Mouse (Mus musculus) embryonic facial prominence, embryonic 11.5 days (tissue): ENCODE measurements around the gene Fam205c. TPM values are rescaled to one million over a fixed set of nuclear protein-coding genes. Genes with fewer than 3 reads are reported as not detected.

Experiments
- ATAC-seq: fragments of 200-750 bp; cut with Nextera tagmentation; replicated peaks from 2 replicates; pipeline ENCODE4 v1.8.0; 2017; ENCODE audit warnings: low read depth; ENCODE audit not compliant: insufficient number of reproducible peaks, low FRiP score, low TSS enrichment
- DNase-seq: peaks from one replicate; pipeline ENCODE4 v3.0.0-alpha.2; 2015; ENCODE audit warnings: low spot score
- H3K27ac ChIP-seq: fragments of 300-500 bp; sonication (generic); replicated peaks from 2 replicates; pipeline ENCODE4 v1.5.1; 2014; ENCODE audit warnings: mild to moderate bottlenecking, low read depth, low read length, control low read depth
- H3K27me3 ChIP-seq: fragments of 300-500 bp; sonication (generic); 2 replicates; pipeline ENCODE4 v1.6.1; 2014; ENCODE audit warnings: mild to moderate bottlenecking, low read length, moderate library complexity, mixed read lengths; ENCODE audit not compliant: control insufficient read depth, insufficient read depth
- H3K36me3 ChIP-seq: fragments of 300-500 bp; sonication (generic); replicated peaks from 2 replicates; pipeline ENCODE4 v1.6.1; 2014; ENCODE audit warnings: low read depth, mild to moderate bottlenecking, low read length, moderate library complexity, mixed read lengths; ENCODE audit not compliant: control insufficient read depth, insufficient read depth
- H3K4me1 ChIP-seq: fragments of 300-500 bp; sonication (generic); 2 replicates; pipeline ENCODE4 v1.6.1; 2014; ENCODE audit warnings: low read length, mixed read lengths; ENCODE audit not compliant: control insufficient read depth, insufficient read depth
- H3K4me2 ChIP-seq: fragments of 300-500 bp; sonication (generic); 2 replicates; pipeline ENCODE4 v1.6.1; 2014; ENCODE audit warnings: low read depth, mild to moderate bottlenecking, control low read depth, low read length, moderate library complexity
- H3K4me3 ChIP-seq: fragments of 300-500 bp; sonication (generic); 2 replicates; pipeline ENCODE4 v1.5.1; 2014; ENCODE audit warnings: low read depth, low read length, control low read depth
- H3K9ac ChIP-seq: fragments of 300-500 bp; sonication (generic); replicated peaks from 2 replicates; pipeline ENCODE4 v1.6.1; 2014; ENCODE audit warnings: mild to moderate bottlenecking, control low read depth, low read length
- H3K9me3 ChIP-seq: fragments of 300-500 bp; sonication (generic); replicated peaks from 2 replicates; pipeline ENCODE4 v1.6.1; 2016; ENCODE audit warnings: mild to moderate bottlenecking, low read length, inconsistent platforms, mixed read lengths; ENCODE audit not compliant: control insufficient read depth
- WGBS: fragments of 180-500 bp; shearing (Covaris S2); extraction: QIAGEN DNeasy Blood & Tissue Kit; methylation state at CpG from one replicate; pipeline ENCODE4 v1.1.7; 2014; 5-methylcytosine and 5-hydroxymethylcytosine counted together
- polyA plus RNA-seq: library from polyadenylated mRNA; unstranded; fragments of >200 nt; fragmentation: Nextera tagmentation; extraction: Ambion mirVana; gene quantifications from 2 replicates; pipeline ENCODE4 v1.2.1, GENCODE M21; 2014

Gene Fam205c
- polyA plus RNA-seq, 1 experiment from 2014 or later: not detected

GRCm38 (mm10) chr4:42898914-42899313 is 24.9 kb upstream of the Fam205c start:
- WGBS: 35% methylated on average over 3 of the region's 3 CpGs
- Histone ChIP-seq H3K36me3 (no peaks in the 10 kb centered on the region), H3K4me3 (no peak overlapping the region), H3K4me2 (no peak overlapping the region), H3K27me3 (no peaks in the 10 kb centered on the region), H3K9ac (no peak overlapping the region), H3K4me1 (no peaks in the 10 kb centered on the region), H3K27ac (no peak overlapping the region), H3K9me3 (no peaks in the 10 kb centered on the region)
- DNase-seq (no peak), ATAC-seq (no peak)

DNA sequence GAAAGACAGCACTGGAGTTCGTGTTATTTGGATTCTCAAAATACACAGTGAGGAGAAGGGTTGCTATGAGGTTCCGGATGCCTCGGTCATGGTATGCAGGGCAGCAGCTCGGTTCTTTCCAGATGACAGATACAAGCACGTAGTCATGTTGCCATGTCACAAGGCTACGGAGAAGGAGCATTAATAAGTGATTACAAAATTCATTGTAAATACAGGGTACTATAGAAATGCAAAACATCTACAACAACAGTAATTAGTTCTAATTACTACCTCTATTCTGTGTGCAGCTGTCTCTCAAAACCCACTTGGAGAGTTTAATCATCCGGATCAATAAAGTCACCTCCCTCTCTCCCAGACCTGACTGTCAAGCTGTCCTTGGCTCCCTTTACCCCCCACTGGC is 21.1 kb upstream of the Fam205c start:
- H3K27me3 ChIP-seq: no peaks in the 10 kb centered on the region
- no peak overlapping the region for H3K27ac ChIP-seq
- DNase-seq (no peak), ATAC-seq (no peak)
- 67% methylated on average over 7 of the region's 7 CpGs for WGBS
- no peak overlapping the region for H3K4me2 ChIP-seq
- no peak overlapping the region for H3K4me3 ChIP-seq
- no peaks in the 10 kb centered on the region for H3K9me3 ChIP-seq
- no peaks in the 10 kb centered on the region for H3K4me1 ChIP-seq
- no peak overlapping the region for H3K9ac ChIP-seq
- H3K36me3 ChIP-seq: no peaks in the 10 kb centered on the region

- no peak overlapping the region for H3K4me2 ChIP-seq
- no peak overlapping the region for H3K27ac ChIP-seq
- DNase-seq: no peak
- no peaks in the 10 kb centered on the region for H3K27me3 ChIP-seq
- no peak for ATAC-seq
- no peaks in the 10 kb centered on the region for H3K9me3 ChIP-seq
- 62% methylated on average over 7 of the region's 7 CpGs for WGBS
- no peaks in the 10 kb centered on the region for H3K36me3 ChIP-seq
- H3K9ac ChIP-seq: no peak overlapping the region
- no peak overlapping the region for H3K4me3 ChIP-seq
- H3K4me1 ChIP-seq: no peaks in the 10 kb centered on the region
Measured at GRCm38 (mm10) chr4:42891176-42891575, 17.1 kb upstream of the Fam205c start.

DNA sequence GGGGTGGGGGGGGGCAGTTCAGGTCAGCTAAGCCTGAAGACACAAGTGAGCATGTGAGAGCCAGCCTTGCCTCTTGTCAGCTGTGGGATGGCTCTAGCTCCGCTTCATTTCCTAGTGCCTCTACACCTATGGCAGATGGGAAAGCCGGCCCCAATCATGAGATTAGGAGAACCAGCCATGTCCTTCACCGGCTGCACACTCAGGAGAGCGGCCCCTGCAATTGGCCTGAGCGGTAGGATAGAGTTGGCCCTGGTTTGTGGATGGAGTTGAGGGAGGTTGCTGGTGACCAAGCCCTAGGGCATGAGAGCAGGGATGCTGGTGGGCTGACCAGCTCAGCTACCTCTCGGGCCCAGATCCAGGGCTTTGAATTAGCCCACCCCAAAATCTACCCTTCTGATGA is 14.8 kb upstream of the Fam205c start:
- 93% methylated on average over 6 of the region's 6 CpGs for WGBS

DNA sequence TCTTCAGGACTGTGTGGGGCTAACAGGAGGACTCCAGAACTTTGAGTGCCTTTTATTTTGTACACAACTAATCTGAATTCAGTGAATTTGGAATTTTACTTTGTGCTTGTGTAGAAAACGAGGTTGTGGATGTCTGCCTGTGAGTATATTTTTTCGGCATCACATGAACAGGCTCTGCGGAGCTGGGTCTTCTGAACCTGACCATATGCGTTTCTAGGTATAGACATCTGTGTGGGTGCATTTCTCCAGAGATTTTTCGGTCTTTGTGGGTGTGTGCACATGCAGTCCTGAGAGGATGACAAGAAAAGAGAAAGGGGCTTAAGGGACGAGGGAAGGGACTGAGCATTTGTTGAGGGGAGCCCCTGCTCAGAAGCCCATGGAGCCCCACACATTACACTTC is 12.9 kb upstream of the Fam205c start:
- H3K4me2 ChIP-seq: no peak overlapping the region
- 88% methylated on average over 6 of the region's 6 CpGs for WGBS
- no peak overlapping the region for H3K4me3 ChIP-seq
- ATAC-seq (no peak), DNase-seq (no peak)
- no peaks in the 10 kb centered on the region for H3K36me3 ChIP-seq
- no peak overlapping the region for H3K27ac ChIP-seq
- H3K27me3 ChIP-seq: no peaks in the 10 kb centered on the region
- no peaks in the 10 kb centered on the region for H3K4me1 ChIP-seq
- no peaks in the 10 kb centered on the region for H3K9me3 ChIP-seq
- H3K9ac ChIP-seq: no peak overlapping the region

More for the DNA sequence above, 14.8 kb upstream of the Fam205c start:
- H3K9ac ChIP-seq: no peak overlapping the region
- no peaks in the 10 kb centered on the region for H3K9me3 ChIP-seq
- no peak for ATAC-seq
- no peak for DNase-seq
- H3K27me3 ChIP-seq: no peaks in the 10 kb centered on the region
- H3K4me1 ChIP-seq: no peaks in the 10 kb centered on the region
- no peaks in the 10 kb centered on the region for H3K36me3 ChIP-seq
- H3K4me2 ChIP-seq: no peak overlapping the region
- no peak overlapping the region for H3K27ac ChIP-seq
- no peak overlapping the region for H3K4me3 ChIP-seq

DNA sequence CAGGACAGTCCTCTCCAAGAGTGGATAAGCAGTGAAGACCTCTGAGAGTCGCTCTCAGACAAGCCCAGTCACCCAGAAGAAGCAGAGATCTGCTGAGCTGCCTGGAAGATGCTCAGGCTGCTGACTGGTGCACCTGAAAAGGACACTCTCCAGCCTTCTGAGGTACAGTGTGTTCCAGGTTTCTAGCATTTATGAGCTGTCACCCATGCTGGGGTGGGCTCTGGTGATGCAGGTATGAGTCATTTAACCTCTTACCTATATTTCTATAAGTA is 6.6 kb upstream of the Fam205c start:
- no peak overlapping the region for H3K27ac ChIP-seq
- ATAC-seq (no peak), DNase-seq (no peak)
- WGBS: 36% methylated on average over 1 of the region's 1 CpGs
- H3K9ac ChIP-seq: no peak overlapping the region
- H3K36me3 ChIP-seq: no peaks in the 10 kb centered on the region
- no peaks in the 10 kb centered on the region for H3K27me3 ChIP-seq
- H3K4me2 ChIP-seq: no peak overlapping the region
- no peaks in the 10 kb centered on the region for H3K4me1 ChIP-seq
- H3K4me3 ChIP-seq: no peak overlapping the region
- no peaks in the 10 kb centered on the region for H3K9me3 ChIP-seq

GRCm38 (mm10) chr4:42879829-42880676 is 6.0 kb upstream of the Fam205c start:
- WGBS: 84% methylated on average over 16 of the region's 16 CpGs
- Histone ChIP-seq H3K4me1 (no peaks in the 10 kb centered on the region), H3K9me3 (no peaks in the 10 kb centered on the region), H3K27ac (no peak overlapping the region), H3K4me3 (no peak overlapping the region), H3K36me3 (no peaks in the 10 kb centered on the region), H3K27me3 (no peaks in the 10 kb centered on the region), H3K4me2 (no peak overlapping the region), H3K9ac (no peak overlapping the region)
- ATAC-seq: no peak
- DNase-seq: no peak

DNA sequence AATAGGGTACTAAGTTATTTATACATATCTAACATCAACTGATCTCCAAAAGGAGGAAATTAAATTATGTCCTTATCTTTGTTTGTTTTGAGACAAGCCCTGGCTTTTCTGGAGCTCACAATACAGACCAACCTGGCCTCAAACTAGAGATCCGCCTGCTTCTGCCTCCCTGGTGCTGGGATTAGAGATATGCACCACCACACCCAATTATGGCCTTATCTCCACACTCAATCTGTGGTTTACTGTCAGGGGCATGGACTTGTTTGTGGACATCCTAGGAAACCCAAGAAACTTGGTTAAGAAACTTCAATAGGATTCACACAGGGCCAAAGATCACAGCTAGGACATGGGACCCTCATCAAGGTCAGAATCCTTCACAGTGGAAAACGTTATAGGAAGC is 3.6 kb upstream of the Fam205c start:
- ATAC-seq (no peak), DNase-seq (no peak)
- H3K4me2 ChIP-seq: no peak overlapping the region
- no peaks in the 10 kb centered on the region for H3K4me1 ChIP-seq
- no peaks in the 10 kb centered on the region for H3K9me3 ChIP-seq
- H3K27ac ChIP-seq: no peak overlapping the region
- no peak overlapping the region for H3K9ac ChIP-seq
- 75% methylated on average over 2 of the region's 2 CpGs for WGBS
- H3K27me3 ChIP-seq: no peaks in the 10 kb centered on the region
- no peak overlapping the region for H3K4me3 ChIP-seq
- no peaks in the 10 kb centered on the region for H3K36me3 ChIP-seq
